Mouse (Mus musculus) thymus, postnatal 0 days (tissue): ENCODE data around the gene Mindy4. TPM values are rescaled to one million over a fixed set of nuclear protein-coding genes. Genes with fewer than 3 reads are reported as not detected.

ENCODE experiments used
- DNase-seq: peaks from one replicate; pipeline ENCODE4 v3.0.0-alpha.2; 2015; ENCODE audit warnings: low spot score
- polyA plus RNA-seq: library from polyadenylated mRNA; unstranded; fragments of >200 nt; fragmentation: Nextera tagmentation; extraction: Ambion mirVana; gene quantifications from 2 replicates; pipeline ENCODE4 v1.2.1, GENCODE M21; 2015

Gene Mindy4
- polyA plus RNA-seq, 1 experiment from 2014 or later: 2.3 TPM

DNA sequence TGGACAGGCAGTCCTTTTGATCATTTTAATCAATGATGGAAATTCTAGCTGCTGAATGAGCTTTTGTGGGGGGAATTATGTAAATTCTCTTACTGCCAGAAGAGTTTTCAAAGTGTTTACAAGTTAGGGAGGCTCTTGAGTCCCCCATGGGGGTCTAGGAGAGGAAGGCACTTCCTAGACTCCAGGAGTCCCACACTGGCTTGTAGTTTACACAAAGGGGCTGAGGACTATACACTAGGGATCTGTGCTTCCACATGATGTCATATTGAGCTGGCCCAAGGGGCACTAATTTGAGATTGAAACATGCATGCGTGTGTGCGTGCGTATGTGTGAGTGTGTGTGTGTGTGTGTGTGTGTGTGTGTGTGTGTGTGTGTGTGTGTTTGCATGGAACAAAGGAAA lies 748 bp downstream of the Mindy4 start:
- DNase-seq: no peak

- no peak for DNase-seq
Measured at GRCm38 (mm10) chr6:55207786-55208185, 4.6 kb downstream of the Mindy4 start.

GRCm38 (mm10) chr6:55210423-55211365 lies 7.5 kb downstream of the Mindy4 start:
- DNase-seq: no peak

DNA sequence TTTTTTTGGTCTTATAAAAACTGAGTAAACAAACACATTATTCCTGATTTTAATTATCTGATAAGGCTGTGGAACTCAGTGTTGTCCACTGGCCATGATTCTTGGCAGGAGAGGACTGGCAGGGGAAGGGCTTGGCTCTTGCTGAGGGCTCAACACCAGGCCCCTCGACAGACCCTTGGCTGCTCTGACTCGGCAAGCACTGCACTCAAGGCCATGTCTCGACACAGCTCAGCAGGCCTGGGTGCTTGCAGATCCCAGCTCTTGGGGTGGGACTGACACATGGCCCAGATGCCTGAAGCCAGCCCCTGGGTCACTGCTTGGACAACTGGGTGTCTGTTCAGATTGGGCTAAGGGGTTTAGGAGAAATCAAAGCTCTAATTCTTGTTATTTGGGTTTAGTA lies 11.4 kb downstream of the Mindy4 start:
- no peak for DNase-seq

DNA sequence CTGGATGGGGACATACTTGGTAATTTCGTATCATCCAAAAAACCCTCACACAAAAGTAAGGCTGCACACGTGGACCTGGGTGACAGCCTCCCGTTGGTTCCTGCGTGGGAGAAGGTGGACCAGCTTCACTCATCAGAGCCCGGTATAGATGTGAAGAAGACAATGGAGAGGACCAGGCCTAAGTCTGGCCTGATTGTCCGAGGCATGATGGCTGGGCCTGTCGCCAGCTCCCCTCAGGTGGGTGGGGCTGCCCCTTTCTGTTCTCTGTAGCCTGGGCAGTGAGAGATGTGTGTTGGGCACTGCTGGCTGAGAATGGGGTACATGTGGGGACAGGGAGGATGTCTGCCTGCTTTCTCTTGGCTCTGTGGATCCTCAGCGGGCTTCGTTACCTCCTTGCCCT lies 15.0 kb downstream of the Mindy4 start:
- DNase-seq: no peak

DNA sequence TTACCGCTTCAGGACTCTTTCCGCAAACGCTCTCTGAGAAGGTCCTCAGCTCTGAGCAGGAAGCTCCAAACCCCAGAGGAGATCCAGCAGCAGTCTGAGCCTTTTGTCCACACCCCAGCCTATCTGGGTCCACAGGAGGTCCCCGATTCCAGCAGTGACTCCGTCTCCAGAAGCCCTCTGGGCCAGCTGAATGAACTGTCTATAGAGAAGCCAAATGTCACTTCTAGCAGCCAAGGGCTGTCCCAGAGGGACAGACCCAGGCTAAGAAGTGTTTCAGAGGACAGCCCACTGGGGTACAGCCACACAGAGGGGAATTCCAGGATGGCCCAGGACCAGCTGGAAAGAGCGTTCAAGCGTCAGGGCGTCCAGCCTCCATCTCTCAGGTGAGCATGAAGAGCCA lies 20.8 kb downstream of the Mindy4 start:
- DNase-seq: no peak

DNA sequence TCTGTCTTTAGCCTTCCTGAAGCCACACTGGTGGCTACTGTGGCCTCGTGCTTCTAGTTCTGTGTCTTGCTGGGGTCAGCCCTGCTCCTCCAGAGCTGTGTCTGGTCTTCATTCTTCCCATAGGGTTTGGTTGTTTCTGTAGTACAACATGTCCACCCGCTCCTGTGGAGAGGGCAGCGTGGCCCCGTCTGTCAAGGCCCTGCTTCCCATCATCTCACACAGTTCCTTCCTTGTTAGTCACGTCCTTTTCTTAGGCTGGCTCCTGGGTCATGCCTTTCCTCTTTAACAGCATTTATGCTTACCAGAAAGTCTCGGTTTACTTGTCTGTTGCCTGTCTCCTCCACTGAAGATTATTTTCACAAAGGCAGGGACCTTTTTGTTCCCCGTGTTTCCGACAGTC lies 26.9 kb downstream of the Mindy4 start:
- no peak for DNase-seq

GRCm38 (mm10) chr6:55232101-55232500 lies 28.9 kb downstream of the Mindy4 start:
- no peak for DNase-seq

DNA sequence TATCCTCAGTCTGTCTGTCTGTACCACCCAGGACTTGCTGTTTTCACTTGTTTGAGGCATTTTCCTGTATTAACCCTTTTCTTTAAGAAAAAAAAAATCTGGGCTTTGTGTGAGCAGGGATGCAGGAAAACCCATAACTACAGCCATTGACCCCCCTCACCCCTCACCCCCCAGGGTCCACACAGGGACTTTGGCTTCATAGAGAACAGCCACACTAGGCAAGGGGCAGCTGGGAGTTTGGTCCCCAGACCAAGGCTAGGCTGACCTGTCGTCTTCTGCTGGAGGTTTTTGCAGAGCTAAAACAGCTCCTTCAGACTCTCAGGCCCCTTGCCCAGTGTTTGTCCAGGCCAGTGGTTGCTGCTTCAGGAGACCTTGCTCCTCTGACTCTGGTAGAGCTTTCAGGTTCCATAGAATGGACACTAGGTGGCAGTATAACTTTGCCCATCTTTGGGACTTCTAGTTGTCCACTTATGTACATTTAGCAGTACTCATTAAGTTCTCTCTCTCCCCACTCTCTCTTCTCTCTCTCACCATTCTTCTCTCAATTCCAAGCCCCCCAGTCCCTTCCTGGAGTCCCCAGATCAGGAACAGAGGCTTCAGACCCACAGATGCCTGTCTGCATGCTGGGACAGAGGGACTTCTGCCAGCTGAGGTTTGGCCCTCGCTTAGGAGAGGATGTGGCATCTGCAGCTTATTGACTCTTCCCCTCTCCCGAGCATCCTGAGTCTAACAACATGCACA lies 29.5 kb downstream of the Mindy4 start:
- peak; percentile 70 for DNase-seq

DNA sequence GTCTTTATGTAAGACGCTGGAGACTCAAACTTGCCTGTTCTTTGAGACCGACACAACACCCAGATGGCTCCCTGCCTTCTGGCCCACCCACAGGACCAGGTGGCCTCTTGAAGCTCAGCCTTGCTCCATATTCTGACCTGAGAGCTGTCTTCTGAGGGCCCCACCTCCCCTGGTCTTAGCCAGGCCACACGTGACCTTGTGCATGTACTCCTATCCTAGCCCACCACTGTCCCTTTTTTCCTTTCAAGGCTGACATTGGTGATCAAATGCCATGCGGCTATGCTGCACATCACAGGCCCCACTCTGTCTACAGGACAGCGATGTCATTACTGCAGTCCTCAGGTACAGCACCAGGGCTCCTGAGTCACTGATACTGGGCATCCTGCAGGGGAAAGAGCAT lies 30.1 kb downstream of the Mindy4 start:
- no peak for DNase-seq

GRCm38 (mm10) chr6:55234636-55235035 lies 31.5 kb downstream of the Mindy4 start:
- DNase-seq: no peak

GRCm38 (mm10) chr6:55235733-55236132 lies 32.5 kb downstream of the Mindy4 start:
- no peak for DNase-seq

DNA sequence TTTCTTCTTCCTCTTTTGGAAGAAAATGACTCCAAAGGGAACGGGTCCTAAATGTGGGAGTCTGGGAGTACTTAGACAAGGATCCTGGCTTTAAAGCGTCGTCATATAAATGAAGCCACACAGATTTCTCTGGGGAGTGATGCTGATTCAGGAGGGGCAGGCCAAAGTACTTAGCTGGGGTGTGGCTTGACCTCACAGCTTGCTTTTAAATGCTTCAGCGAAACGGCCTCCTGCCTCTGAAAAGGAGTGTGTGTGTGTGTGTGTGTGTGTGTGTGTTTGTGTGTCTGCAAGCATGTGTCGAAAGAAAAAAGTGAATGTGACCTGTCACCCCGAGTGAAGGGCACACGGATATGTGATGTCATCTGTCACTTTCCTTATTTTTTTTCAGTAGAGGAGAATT lies 36.7 kb downstream of the Mindy4 start:
- no peak for DNase-seq

DNA sequence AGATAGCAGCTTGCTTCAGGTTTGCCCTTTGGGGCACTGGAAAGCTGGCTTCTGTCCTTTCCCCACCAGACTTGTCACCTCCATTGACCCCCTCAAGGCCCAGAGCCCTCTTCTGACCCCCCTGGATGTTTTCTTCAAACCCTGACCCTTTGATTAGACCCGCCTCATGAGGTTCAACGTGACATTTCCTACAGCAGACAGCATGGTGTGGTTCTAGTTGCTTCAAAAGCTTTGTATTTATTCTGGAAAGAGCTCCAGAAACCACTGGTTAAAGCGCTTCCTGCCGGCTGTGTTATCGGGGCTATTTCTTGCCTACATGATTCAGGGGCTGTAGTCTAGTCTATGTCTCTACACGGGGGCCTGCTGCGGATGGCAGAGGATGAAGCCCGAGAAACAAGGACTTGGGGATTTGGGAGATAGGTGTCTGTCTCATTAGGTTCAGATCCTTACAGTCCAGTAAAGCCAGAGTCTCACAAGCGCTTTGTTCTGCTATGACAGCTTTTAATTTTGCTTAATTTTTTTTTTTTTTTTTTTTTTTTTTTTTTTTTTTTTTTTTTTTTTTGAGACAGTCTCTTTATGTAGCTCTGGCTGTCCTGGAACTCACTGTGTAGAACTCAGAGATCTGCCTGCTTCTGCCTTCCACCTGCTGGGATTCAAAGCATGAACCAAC lies 37.5 kb downstream of the Mindy4 start:
- no peak for DNase-seq

GRCm38 (mm10) chr6:55241479-55241878 lies 38.3 kb downstream of the Mindy4 start:
- no peak for DNase-seq

GRCm38 (mm10) chr6:55245680-55246079 lies 42.5 kb downstream of the Mindy4 start:
- DNase-seq: no peak

- no peak for DNase-seq
Measured at GRCm38 (mm10) chr6:55246441-55246840, 43.3 kb downstream of the Mindy4 start.

DNA sequence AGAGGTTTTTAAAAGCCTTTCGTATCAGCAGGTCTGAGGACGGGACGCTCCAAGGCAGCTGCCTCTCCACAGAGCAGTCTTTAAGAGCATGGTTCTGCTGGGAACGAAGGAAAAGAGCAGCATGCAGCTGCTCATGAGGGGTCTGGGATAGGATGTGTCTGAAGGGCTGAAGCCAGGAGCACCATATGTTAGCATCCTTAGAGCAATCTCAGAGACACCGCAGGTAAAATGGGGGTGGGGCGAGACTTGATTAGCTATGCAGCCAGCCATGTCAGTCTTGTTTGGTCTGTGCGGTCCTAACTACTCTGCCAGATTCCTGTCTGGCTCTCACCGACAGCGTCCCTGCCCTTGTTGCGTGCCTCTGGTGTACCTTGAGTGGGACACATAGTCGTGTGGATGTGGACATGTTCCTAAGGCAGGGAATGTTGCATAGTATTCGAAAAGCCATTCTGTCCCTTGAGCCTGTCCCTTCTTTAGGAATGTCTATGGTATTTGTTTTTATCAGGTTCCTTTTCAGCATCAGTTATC lies 43.8 kb downstream of the Mindy4 start:
- no peak for DNase-seq

GRCm38 (mm10) chr6:55249263-55249662 lies 46.1 kb downstream of the Mindy4 start:
- no peak for DNase-seq

- no peak for DNase-seq
Measured at GRCm38 (mm10) chr6:55250809-55251208, 47.6 kb downstream of the Mindy4 start.

GRCm38 (mm10) chr6:55251596-55251995 lies 48.4 kb downstream of the Mindy4 start:
- no peak for DNase-seq
